Mouse (Mus musculus) kidney, postnatal 0 days (tissue): ENCODE results near the gene Nfyc. TPM values are rescaled to one million over a fixed set of nuclear protein-coding genes. Genes with fewer than 3 reads are reported as not detected.

Experiments
- ATAC-seq: fragments of 200-750 bp; cut with Nextera tagmentation; replicated peaks from 2 replicates; pipeline ENCODE4 v1.8.0; 2017; ENCODE audit warnings: low read depth, moderate number of reproducible peaks, moderate TSS enrichment, moderate library complexity; ENCODE audit not compliant: low FRiP score
- DNase-seq: peaks from one replicate; pipeline ENCODE4 v3.0.0-alpha.2; 2016; ENCODE audit warnings: low spot score
- H3K27ac ChIP-seq: fragments of 300-500 bp; sonication (generic); 2 replicates; pipeline ENCODE4 v1.5.1; 2014; ENCODE audit warnings: mild to moderate bottlenecking
- H3K27me3 ChIP-seq: fragments of 300-500 bp; sonication (generic); 2 replicates; pipeline ENCODE4 v1.6.1; 2014; ENCODE audit warnings: low read length, mixed read lengths; ENCODE audit not compliant: insufficient read depth
- H3K36me3 ChIP-seq: fragments of 300-500 bp; sonication (generic); 2 replicates; pipeline ENCODE4 v1.6.1; 2014; ENCODE audit warnings: low read length, mixed read lengths; ENCODE audit not compliant: insufficient read depth
- H3K4me1 ChIP-seq: fragments of 300-500 bp; sonication (generic); replicated peaks from 2 replicates; pipeline ENCODE4 v1.6.1; 2014; ENCODE audit warnings: antibody characterized with exemption, low read length, mixed read lengths; ENCODE audit not compliant: insufficient read depth
- H3K4me2 ChIP-seq: fragments of 300-500 bp; sonication (generic); 2 replicates; pipeline ENCODE4 v1.6.1; 2014; ENCODE audit warnings: mild to moderate bottlenecking, low read length, moderate library complexity, mixed read lengths
- H3K4me3 ChIP-seq: fragments of 300-500 bp; sonication (generic); replicated peaks from 2 replicates; pipeline ENCODE4 v1.5.1; 2014; ENCODE audit warnings: low read depth, low read length
- H3K9ac ChIP-seq: fragments of 300-500 bp; sonication (generic); 2 replicates; pipeline ENCODE4 v1.6.1; 2014; ENCODE audit warnings: low read depth, low read length
- H3K9me3 ChIP-seq: fragments of 300-500 bp; sonication (generic); replicated peaks from 2 replicates; pipeline ENCODE4 v1.6.1; 2016; ENCODE audit warnings: low read length, inconsistent platforms, mixed read lengths
- CTCF ChIP-seq: IDR thresholded peaks from 2 replicates; pipeline ENCODE4 v1.5.1; 2016; ENCODE audit warnings: antibody characterized with exemption, low read depth, mild to moderate bottlenecking, moderate library complexity
- WGBS: fragments of 180-500 bp; shearing (Covaris S2); extraction: QIAGEN DNeasy Blood & Tissue Kit; methylation state at CpG from one replicate; pipeline ENCODE4 v1.1.7; 2014; 5-methylcytosine and 5-hydroxymethylcytosine counted together
- polyA plus RNA-seq: library from polyadenylated mRNA; unstranded; fragments of >200 nt; fragmentation: Nextera tagmentation; extraction: Ambion mirVana; gene quantifications from 2 replicates; pipeline ENCODE4 v1.2.1, GENCODE M21; 2015

Gene Nfyc
- polyA plus RNA-seq, 1 experiment from 2014 or later = 108 TPM

- peak overlapping the region; percentile 100 for H3K4me2 ChIP-seq
- ATAC-seq (peak; percentile 35), DNase-seq (no peak)
- no peaks in the 10 kb centered on the region for H3K36me3 ChIP-seq
- under 1% methylated on average over 60 of the region's 75 CpGs for WGBS
- TF ChIP-seq CTCF = no peak
- peak overlapping the region; percentile 57 for H3K9ac ChIP-seq
- H3K27me3 ChIP-seq = peaks cover 29% of the 10 kb centered on the region
- peaks cover 7% of the 10 kb centered on the region; the same call in 1 of the 2 replicates for H3K4me1 ChIP-seq
- no peaks in the 10 kb centered on the region for H3K9me3 ChIP-seq
- peak overlapping the region; percentile 69 for H3K4me3 ChIP-seq
- no peak overlapping the region for H3K27ac ChIP-seq
These were observed 84.1 kb downstream of the Nfyc start for GRCm38 (mm10) chr4:120747243-120747792.

GRCm38 (mm10) chr4:120746552-120747150, 84.7 kb downstream of the Nfyc start:
- DNase-seq = no peak

GRCm38 (mm10) chr4:120745731-120746551, 85.4 kb downstream of the Nfyc start:
- no peak for TF ChIP-seq CTCF
- Histone ChIP-seq H3K36me3 (no peaks in the 10 kb centered on the region), H3K4me2 (peak overlapping the region; percentile 19; the same call in 1 of the 2 replicates), H3K9ac (no peak overlapping the region), H3K4me1 (peaks cover 7% of the 10 kb centered on the region; the same call in 1 of the 2 replicates), H3K27ac (no peak overlapping the region), H3K27me3 (peaks cover 29% of the 10 kb centered on the region), H3K4me3 (0 out of 2 replicates have a peak overlapping the region, but pooled peaks have one; percentile 69), H3K9me3 (no peaks in the 10 kb centered on the region)
- no peak for ATAC-seq
- no peak for DNase-seq
- 52% methylated on average over 10 of the region's 10 CpGs for WGBS

More at GRCm38 (mm10) chr4:120746552-120747150, 84.7 kb downstream of the Nfyc start:
- Histone ChIP-seq H3K27me3 (peaks cover 29% of the 10 kb centered on the region), H3K4me3 (peak overlapping the region; percentile 69), H3K9me3 (no peaks in the 10 kb centered on the region), H3K36me3 (no peaks in the 10 kb centered on the region), H3K4me1 (peaks cover 7% of the 10 kb centered on the region; the same call in 1 of the 2 replicates), H3K27ac (no peak overlapping the region), H3K9ac (peak overlapping the region; percentile 57), H3K4me2 (peak overlapping the region; percentile 100)
- peak; percentile 42 for ATAC-seq
- TF ChIP-seq CTCF = no peak
- WGBS = 3% methylated on average over 36 of the region's 53 CpGs

DNA sequence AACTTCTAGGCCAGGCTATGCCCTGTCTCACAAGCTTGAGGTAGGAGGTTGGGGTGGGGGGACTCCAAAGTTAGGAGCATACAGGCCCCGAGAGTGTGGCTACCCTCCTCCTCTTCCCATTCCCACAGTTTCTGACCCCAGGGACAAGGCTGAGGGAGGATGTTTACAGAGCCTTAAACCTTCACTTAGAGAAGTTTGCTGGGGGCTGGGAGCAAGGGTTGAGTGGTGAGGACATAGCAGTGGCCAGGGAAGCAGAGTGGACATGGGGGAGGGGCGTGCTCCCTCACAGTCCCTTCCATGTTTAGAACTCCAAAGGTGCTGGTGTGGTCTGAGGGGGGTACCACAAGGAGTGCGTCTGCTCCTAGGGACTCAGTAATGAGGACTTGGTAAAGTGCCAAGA, 87.7 kb downstream of the Nfyc start:
- ATAC-seq (no peak), DNase-seq (no peak)
- Histone ChIP-seq H3K9ac (no peak overlapping the region), H3K4me1 (peaks cover 7% of the 10 kb centered on the region; the same call in 1 of the 2 replicates), H3K36me3 (no peaks in the 10 kb centered on the region), H3K27ac (no peak overlapping the region), H3K4me3 (no peak overlapping the region), H3K4me2 (no peak overlapping the region), H3K9me3 (no peaks in the 10 kb centered on the region), H3K27me3 (peaks cover 13% of the 10 kb centered on the region; the same call in 1 of the 2 replicates)
- no peak for TF ChIP-seq CTCF
- 38% methylated on average over 3 of the region's 3 CpGs for WGBS

GRCm38 (mm10) chr4:120741303-120741702, 90.1 kb downstream of the Nfyc start:
- H3K9me3 ChIP-seq = no peaks in the 10 kb centered on the region
- no peak overlapping the region for H3K4me3 ChIP-seq
- WGBS = 84% methylated on average over 6 of the region's 6 CpGs
- no peak for DNase-seq
- no peaks in the 10 kb centered on the region for H3K27me3 ChIP-seq
- TF ChIP-seq CTCF = no peak
- H3K4me2 ChIP-seq = no peak overlapping the region
- no peak overlapping the region for H3K9ac ChIP-seq
- H3K36me3 ChIP-seq = no peaks in the 10 kb centered on the region
- no peak for ATAC-seq
- no peak overlapping the region for H3K27ac ChIP-seq
- no peaks in the 10 kb centered on the region for H3K4me1 ChIP-seq

- no peak overlapping the region for H3K9ac ChIP-seq
- H3K4me1 ChIP-seq = no peaks in the 10 kb centered on the region
- H3K4me2 ChIP-seq = no peak overlapping the region
- 74% methylated on average over 5 of the region's 5 CpGs for WGBS
- DNase-seq = no peak
- H3K27ac ChIP-seq = no peak overlapping the region
- H3K27me3 ChIP-seq = no peaks in the 10 kb centered on the region
- H3K9me3 ChIP-seq = no peaks in the 10 kb centered on the region
- no peak for ATAC-seq
- TF ChIP-seq CTCF = no peak
- no peaks in the 10 kb centered on the region for H3K36me3 ChIP-seq
- H3K4me3 ChIP-seq = no peak overlapping the region
These were observed 97.3 kb downstream of the Nfyc start for GRCm38 (mm10) chr4:120734012-120734622.
